Mouse (Mus musculus): ENCODE data around the gene Mov10l1.

The Mov10l1 gene

GRCm38 (mm10) chr15:88982534-88983079 is at the start of gene Mov10l1:
Gene Mov10l1, plus strand, starts transcription at chr15:88982909.
- no peak for DNase-seq (ENCODE audit: low spot score)

GRCm38 (mm10) chr15:88934141-88934540 is 48.6 kb upstream of the Mov10l1 start:
- DNase-seq (ENCODE audit: low spot score) = peak; percentile 53

GRCm38 (mm10) chr15:88936619-88937290 is 46.0 kb upstream of the Mov10l1 start:
- DNase-seq (ENCODE audit: low spot score) = no peak

- DNase-seq (ENCODE audit: low spot score) = no peak
Measured at GRCm38 (mm10) chr15:88937291-88937650, 45.4 kb upstream of the Mov10l1 start.

- no peak for DNase-seq (ENCODE audit: low spot score)
Measured at GRCm38 (mm10) chr15:88942783-88943182, 39.9 kb upstream of the Mov10l1 start.

- no peak for DNase-seq (ENCODE audit: low spot score)
Measured at GRCm38 (mm10) chr15:88943896-88944551, 38.7 kb upstream of the Mov10l1 start.

- DNase-seq (ENCODE audit: low spot score) = no peak
Measured at GRCm38 (mm10) chr15:88946851-88947250, 35.9 kb upstream of the Mov10l1 start.

- no peak for DNase-seq (ENCODE audit: low spot score)
Measured at GRCm38 (mm10) chr15:88951246-88951645, 31.5 kb upstream of the Mov10l1 start.

GRCm38 (mm10) chr15:88954368-88955072 is 28.2 kb upstream of the Mov10l1 start, which contains the start of gene Ttll8:
Gene Ttll8, minus strand, starts transcription at chr15:88954418.
- DNase-seq (ENCODE audit: low spot score) = peak; percentile 57

GRCm38 (mm10) chr15:88955342-88955741 is 27.4 kb upstream of the Mov10l1 start:
- DNase-seq (ENCODE audit: low spot score) = no peak

- no peak for DNase-seq (ENCODE audit: low spot score)
Measured at GRCm38 (mm10) chr15:88957522-88957921, 25.2 kb upstream of the Mov10l1 start.

GRCm38 (mm10) chr15:88964070-88964578 is 18.6 kb upstream of the Mov10l1 start:
- no peak for DNase-seq (ENCODE audit: low spot score)

- DNase-seq (ENCODE audit: low spot score) = no peak
Measured at GRCm38 (mm10) chr15:88972300-88972699, 10.4 kb upstream of the Mov10l1 start.

- no peak for DNase-seq (ENCODE audit: low spot score)
Measured at GRCm38 (mm10) chr15:88978281-88979137, 4.2 kb upstream of the Mov10l1 start, which contains the start of gene Mlc1. Gene Mlc1, minus strand, starts transcription at chr15:88979007.

- no peak for DNase-seq (ENCODE audit: low spot score)
Measured at GRCm38 (mm10) chr15:88979138-88979446, 3.6 kb upstream of the Mov10l1 start.

GRCm38 (mm10) chr15:88989236-88989635 is 6.5 kb downstream of the Mov10l1 start:
- DNase-seq (ENCODE audit: low spot score) = no peak

GRCm38 (mm10) chr15:88998636-88999035 is 15.9 kb downstream of the Mov10l1 start:
- DNase-seq (ENCODE audit: low spot score) = no peak

GRCm38 (mm10) chr15:88999124-88999523 is 16.4 kb downstream of the Mov10l1 start:
- peak; percentile 12 for DNase-seq (ENCODE audit: low spot score)

- no peak for DNase-seq (ENCODE audit: low spot score)
Measured at GRCm38 (mm10) chr15:89000367-89000766, 17.7 kb downstream of the Mov10l1 start.

GRCm38 (mm10) chr15:89001245-89001644 is 18.5 kb downstream of the Mov10l1 start:
- no peak for DNase-seq (ENCODE audit: low spot score)

GRCm38 (mm10) chr15:89007002-89007401 is 24.3 kb downstream of the Mov10l1 start:
- no peak for DNase-seq (ENCODE audit: low spot score)

- DNase-seq (ENCODE audit: low spot score) = no peak
Measured at GRCm38 (mm10) chr15:89007781-89008180, 25.1 kb downstream of the Mov10l1 start.

All from retina, embryonic 14.5 days (tissue).